Mouse (Mus musculus) MEL-GATA-1-ER (cell line): ENCODE measurements around the gene Tmem140.

ENCODE experiments used
- DNase-seq: peaks from one replicate; pipeline ENCODE4 v3.0.0-alpha.2; 2012; ENCODE audit warnings: low read depth; ENCODE audit errors: extremely low read depth

The Tmem140 gene

GRCm38 (mm10) chr6:34875966-34876834, 13.3 kb downstream of the Tmem140 start:
- DNase-seq = peak; percentile 77

DNA sequence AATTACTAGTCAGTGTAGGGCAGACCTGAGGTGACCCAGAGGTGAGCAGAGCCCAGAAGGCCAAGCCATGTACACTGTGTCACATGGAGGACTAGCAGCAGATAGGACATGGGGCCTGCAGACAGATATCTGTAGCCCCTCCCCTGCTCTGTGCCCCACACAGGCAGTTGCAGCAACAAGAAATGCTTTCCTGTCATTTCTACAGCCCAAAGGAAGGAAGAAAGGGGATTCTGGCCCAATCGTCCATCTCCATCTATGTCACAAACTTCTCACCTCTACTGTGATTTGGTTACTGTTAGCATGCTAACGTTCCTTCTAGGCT, 13.8 kb downstream of the Tmem140 start:
- DNase-seq = no peak

- peak; percentile 79 for DNase-seq
Measured at GRCm38 (mm10) chr6:34877509-34878321, 14.8 kb downstream of the Tmem140 start, which contains the start of gene Cyren. Gene Cyren (minus strand): TSS chr6:34878060.

DNA sequence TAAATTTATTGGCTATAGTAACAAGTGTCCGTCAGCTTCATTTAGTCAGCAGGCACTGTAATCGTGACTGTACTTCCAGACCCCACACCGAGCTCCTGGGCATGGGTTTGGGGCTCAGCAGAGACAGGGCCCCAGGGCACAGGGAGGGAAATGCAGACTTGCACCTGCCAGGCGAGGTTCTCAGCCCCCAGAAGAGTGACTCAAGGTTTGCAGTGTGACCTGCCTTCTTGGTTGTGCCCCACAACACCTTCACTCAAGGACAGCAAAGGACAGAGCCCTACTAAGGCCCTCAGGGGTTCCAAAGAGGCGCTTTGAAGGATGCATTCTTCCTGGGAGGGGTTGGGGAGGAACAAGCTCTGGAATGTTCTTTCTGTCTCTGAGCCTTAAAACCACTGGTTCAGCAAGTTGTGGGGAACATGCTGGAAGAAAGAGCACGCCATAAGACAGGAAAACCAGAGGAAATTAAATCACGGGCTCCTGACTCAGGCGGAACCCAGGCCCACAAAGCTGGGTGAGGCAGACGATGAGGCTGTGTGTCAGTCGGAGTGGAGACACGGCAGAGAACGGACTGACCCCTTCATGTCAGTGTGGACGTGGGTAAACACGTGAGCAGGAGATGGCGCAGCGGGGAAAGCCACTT, 16.3 kb downstream of the Tmem140 start:
- no peak for DNase-seq

- DNase-seq = no peak
Measured at GRCm38 (mm10) chr6:34879911-34880475, 17.0 kb downstream of the Tmem140 start.

GRCm38 (mm10) chr6:34884724-34885123, 21.8 kb downstream of the Tmem140 start:
- no peak for DNase-seq

GRCm38 (mm10) chr6:34887131-34887850, 24.3 kb downstream of the Tmem140 start:
- DNase-seq = no peak

- no peak for DNase-seq
Measured at GRCm38 (mm10) chr6:34889185-34889584, 26.2 kb downstream of the Tmem140 start.

DNA sequence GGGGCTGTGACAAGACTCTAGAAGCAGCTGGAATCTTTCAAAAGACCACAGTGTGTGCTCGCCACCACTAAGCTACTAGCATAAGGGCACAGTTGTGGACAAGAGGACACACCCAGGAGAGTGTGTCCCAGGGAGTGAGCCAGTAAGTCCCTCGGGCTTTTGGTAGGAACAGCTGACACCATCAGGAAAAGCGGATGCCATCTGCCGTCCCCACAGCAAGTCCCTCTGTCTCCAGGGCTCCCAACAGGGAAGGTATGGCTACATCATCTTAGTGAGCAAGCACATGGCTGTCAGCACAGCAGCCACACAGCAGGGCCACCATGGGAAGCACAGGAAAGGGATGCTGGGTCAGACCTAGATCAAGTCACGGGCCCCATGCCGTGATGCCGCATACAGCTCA, 32.6 kb downstream of the Tmem140 start:
- no peak for DNase-seq

DNA sequence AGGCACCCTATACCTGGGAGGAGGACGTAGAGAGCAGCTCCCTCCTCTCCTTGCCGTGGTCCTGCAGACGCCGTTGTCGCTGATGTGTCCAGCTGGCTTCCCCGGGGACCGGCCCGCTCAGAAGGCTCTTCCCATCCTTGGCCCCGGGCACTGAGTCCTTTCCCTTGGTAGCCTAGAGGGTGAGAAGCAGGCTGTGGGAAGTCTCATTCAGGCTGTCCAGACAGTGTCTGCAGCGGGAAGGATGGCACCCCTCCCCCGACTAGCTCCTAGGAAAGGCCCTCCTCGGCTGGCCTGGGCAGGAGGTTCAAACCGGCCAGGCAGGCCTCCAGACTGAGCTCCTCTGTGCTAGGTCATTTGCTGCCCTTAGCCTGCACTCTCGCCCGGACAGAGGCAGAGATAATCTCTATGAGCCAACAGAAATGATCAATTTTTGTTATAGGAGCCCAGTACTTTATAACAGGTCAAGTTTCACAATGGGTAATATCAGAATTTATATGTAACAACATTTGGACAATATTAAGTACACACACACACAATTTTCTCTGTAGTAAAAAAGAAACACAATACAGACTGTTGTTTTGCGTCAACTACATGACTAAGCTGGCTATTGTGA, 33.3 kb downstream of the Tmem140 start:
- DNase-seq = no peak

DNA sequence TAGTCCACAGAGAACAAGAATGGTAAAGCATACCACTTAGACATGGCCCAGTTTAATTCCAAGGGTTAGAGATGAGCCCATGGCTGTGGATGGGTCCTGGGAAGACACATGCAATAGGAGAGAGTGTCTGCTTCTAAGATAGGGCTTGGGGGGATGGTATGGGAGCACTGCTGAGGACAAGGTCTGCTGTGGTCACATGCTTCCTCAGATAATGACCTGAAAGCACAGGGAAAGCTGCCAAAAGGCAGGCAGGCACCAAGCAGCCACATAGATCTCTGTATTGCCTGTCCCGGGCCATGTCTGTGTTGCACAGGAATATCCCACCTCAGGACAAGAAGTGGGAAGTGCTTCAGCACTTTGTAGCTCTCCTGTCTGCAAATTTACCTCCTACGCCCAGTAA, 36.2 kb downstream of the Tmem140 start:
- no peak for DNase-seq

GRCm38 (mm10) chr6:34900990-34901389, 38.0 kb downstream of the Tmem140 start:
- DNase-seq = no peak

DNA sequence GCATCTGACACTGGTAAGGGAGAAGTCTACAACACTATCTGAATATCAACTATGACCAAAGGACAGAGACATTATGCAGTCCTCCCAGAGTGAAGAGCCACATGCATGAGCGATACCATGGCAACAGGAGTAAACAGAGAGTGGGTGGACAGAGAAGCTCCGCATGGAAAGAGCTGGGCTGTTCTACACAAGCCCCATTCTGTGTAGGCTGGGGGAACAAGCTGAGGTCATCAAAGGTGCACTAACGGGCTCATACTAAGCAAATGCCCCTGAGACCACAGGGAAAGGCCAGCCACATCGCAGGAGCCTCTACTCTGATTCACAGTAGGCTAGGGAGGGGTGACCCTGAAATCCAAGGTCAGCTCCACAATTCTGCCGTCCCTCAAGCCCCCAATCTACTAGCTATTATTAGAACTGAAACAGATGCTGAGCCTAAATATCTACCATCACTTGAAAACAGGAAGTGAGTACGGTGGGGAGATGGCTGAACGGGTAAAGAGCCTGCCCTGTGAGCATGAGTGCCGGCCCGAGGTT, 39.0 kb downstream of the Tmem140 start:
- DNase-seq = no peak

DNA sequence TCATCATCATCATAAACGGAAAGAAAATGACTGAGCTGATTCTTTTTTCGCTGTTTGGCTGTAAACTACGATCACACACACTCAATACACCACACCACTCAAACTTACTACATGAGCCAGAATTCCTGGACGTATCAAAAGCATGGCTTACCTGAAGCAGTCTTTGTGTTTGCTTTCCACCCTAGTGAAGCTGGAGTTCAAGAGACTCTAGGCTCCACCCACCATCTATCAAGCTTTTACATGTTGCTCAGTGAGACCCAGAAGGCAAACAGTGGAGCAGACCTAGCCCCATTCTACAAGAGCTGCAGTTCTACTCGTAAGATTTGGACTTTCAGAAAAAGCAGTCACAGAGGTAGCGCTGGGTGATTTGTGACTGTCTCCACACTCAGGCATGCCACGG, 39.6 kb downstream of the Tmem140 start:
- DNase-seq = no peak

DNA sequence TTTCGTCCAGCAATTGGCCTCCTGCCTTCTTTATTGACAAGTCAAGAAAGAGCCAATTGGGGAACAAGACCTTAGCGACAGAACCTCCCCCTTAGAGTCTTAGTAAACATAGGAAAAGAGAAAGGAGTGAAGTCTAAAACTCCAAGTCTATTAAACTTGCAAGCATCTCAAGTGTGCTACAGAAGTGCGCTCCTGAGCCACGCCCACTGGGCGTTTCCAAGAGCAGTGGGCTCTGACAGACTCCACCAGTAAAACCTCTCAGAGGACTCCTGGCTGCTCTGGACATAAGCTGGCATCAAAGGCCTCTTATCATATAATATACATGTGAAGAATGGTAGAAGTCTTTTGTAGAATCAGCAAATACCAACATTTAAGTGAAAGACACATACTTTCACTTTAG, 40.5 kb downstream of the Tmem140 start:
- DNase-seq = no peak

DNA sequence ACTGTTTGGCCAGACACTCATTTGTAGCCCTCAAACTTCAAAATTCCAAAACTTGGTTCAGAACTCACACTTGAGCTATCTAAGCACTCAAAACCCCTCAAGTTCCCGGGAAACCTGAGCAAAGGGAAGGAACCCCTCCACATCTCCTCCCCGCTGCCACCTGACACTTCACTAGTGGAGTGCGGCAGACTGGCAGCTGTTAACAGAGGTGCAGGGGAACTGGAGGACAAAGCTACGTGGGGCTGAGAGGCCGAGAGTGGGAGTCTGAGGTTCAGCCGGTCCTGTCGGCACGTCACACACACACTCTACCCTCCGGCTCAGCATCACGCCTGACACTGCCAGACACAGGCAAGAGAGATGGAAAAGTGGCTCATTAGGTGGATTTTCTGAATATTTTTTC, 40.9 kb downstream of the Tmem140 start:
- DNase-seq = no peak

DNA sequence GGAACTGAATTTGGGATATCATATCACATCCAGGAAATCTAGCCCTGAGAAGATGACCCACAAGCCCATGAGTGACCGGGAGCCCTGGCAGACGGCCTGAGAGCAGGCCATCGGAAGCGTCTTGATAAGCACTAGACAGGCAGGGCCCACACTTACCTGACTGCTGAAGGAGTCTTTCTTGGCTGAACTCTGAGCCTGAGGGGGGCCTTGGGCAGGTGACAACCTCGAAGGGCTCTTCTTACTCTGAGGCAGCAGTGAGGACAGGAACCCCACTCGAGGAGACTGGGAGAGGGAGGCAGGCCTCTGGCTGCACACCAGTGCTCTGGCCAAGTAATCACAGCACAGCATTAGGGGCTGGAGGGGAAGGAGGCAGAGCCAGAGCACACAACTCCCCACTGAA, 41.4 kb downstream of the Tmem140 start:
- DNase-seq = no peak

DNA sequence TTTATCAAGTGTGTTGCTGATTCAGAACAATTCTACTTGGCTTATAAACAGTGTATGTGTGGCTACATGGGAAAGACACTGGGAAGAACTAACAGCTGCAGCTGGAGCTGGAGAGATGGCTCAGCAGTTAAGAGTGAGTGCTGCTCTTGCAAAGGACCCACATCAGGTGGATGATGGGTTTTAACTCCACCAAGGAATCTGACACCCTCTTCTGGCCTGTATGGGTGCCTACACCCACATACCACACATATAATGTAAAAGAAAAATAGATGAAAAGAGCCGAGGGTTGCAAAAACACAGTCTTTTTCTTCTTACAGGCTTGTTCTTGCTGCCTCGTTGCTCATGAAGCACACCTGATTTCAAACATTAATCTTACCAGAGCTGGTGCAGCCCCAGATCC, 43.2 kb downstream of the Tmem140 start:
- no peak for DNase-seq

DNA sequence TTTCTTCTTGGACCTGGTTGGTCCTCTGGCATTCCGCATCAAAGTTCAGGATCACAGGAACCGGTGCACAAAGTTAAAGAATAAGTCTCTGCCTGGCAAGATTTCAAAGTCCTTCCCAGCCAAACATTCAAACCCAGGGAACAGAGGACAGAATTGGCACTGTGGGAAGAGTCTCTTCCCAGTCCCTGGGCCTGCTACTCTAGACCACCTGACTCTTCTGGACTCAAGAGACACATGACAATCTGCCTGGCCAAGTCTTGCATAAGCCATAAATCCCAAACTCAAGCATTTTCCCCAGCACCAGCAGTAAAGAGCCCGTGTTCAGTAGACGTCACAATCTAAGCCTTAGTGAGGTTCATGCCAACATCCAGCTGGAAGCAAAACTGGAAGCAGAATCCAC, 43.7 kb downstream of the Tmem140 start:
- no peak for DNase-seq

- DNase-seq = no peak
Measured at GRCm38 (mm10) chr6:34907121-34907614, 44.2 kb downstream of the Tmem140 start.
